Mouse (Mus musculus): Measurements from ENCODE around the gene C1qtnf4. TPM values are rescaled to one million over a fixed set of nuclear protein-coding genes. Genes with fewer than 3 reads are reported as not detected.

The C1qtnf4 gene
- total and polyA plus RNA-seq, 3 experiments = not detected

GRCm38 (mm10) chr2:90875239-90875638 is 10.4 kb upstream of the C1qtnf4 start:
- Histone ChIP-seq H3K27me3 (ENCODE audit: control insufficient read depth in 1 of 2, insufficient read depth in 2 of 2, low read length in 2 of 2) (no peaks in the 10 kb centered on the region), H3K79me2 (ENCODE audit: control insufficient read depth, insufficient read depth, low read length, poor library complexity) (no peaks in the 10 kb centered on the region), H3K9me3 (replicated peaks; ENCODE audit: insufficient read depth, low read length) (no peaks in the 10 kb centered on the region), H3K9ac (ENCODE audit: control insufficient read depth, low read depth, low read length, poor library complexity, severe bottlenecking) (no peak overlapping the region), H3K36me3 (ENCODE audit: control insufficient read depth in 1 of 2, insufficient read depth in 2 of 2, low read length in 2 of 2) (peaks cover 0 to 30% of the 10 kb centered on the region in 2 experiments; a peak in 2 of 4 replicates), H3K4me1 (ENCODE audit: control insufficient read depth in 1 of 2, insufficient read depth in 2 of 2, low read length in 2 of 2) (peaks cover 23 to 48% of the 10 kb centered on the region in 2 experiments), H3K27ac (ENCODE audit: control insufficient read depth, low read depth, low read length) (no peak overlapping the region), H3K4me3 (ENCODE audit: control insufficient read depth in 1 of 2, insufficient read depth in 1 of 2, low read depth in 2 of 2, low read length in 2 of 2) (no peak overlapping the region)
- no peak for TF ChIP-seq TAL1 (IDR thresholded peaks at IDR 0.05; ENCODE audit: low read length)
- TF ChIP-seq SIN3A (IDR thresholded peaks at IDR 0.05; ENCODE audit: low read length) = no peak
- no peak for TF ChIP-seq CTCF (IDR thresholded peaks at IDR 0.05 in 2 of 3, conservative IDR thresholded peaks at IDR 0.05 in 1 of 3; ENCODE audit: control insufficient read depth in 1 of 3, insufficient read depth in 1 of 3, low read depth in 2 of 3, low read length in 3 of 3, poor library complexity in 1 of 3, severe bottlenecking in 1 of 3)
- TF ChIP-seq GATA1 (IDR thresholded peaks at IDR 0.05; ENCODE audit: low read depth, low read length) = no peak
- TF ChIP-seq TCF12 (IDR thresholded peaks at IDR 0.05; ENCODE audit: low read depth, low read length) = no peak
- no peak for TF ChIP-seq POLR2AphosphoS2 (IDR thresholded peaks at IDR 0.05; ENCODE audit: low read length)
- no peak for TF ChIP-seq KAT2A (conservative IDR thresholded peaks at IDR 0.05; ENCODE audit: low read depth, low read length)
- TF ChIP-seq BHLHE40 (IDR thresholded peaks at IDR 0.05; ENCODE audit: borderline replicate concordance, low read depth, low read length) = peak; percentile 73; the same call in 1 of the 2 replicates
- no peak for TF ChIP-seq USF1 (IDR thresholded peaks at IDR 0.05; ENCODE audit: low read depth, low read length)
- TF ChIP-seq TBP (IDR thresholded peaks at IDR 0.05; ENCODE audit: low read depth, low read length) = no peak
- TF ChIP-seq MAX (IDR thresholded peaks at IDR 0.05; ENCODE audit: low read length) = peak; percentile 43; the same call in 1 of the 2 replicates
- TF ChIP-seq MXI1 (IDR thresholded peaks at IDR 0.05; ENCODE audit: low read depth, low read length) = peak; percentile 45; the same call in 1 of the 2 replicates
- TF ChIP-seq USF2 (IDR thresholded peaks at IDR 0.05; ENCODE audit: borderline replicate concordance in 1 of 2, insufficient read depth in 1 of 2, low read depth in 1 of 2, low read length in 2 of 2) = no peak
- TF ChIP-seq RAD21 (IDR thresholded peaks at IDR 0.05; ENCODE audit: low read depth, low read length) = no peak
- no peak for TF ChIP-seq NELFE (IDR thresholded peaks at IDR 0.05; ENCODE audit: low read depth, low read length)
- TF ChIP-seq ZKSCAN1 (IDR thresholded peaks at IDR 0.05; ENCODE audit: low read depth, low read length) = no peak
- no peak for TF ChIP-seq MYB (IDR thresholded peaks at IDR 0.05; ENCODE audit: low read depth, low read length)
- no peak for TF ChIP-seq ZMIZ1 (IDR thresholded peaks at IDR 0.05; ENCODE audit: low read depth, low read length)
- DNase-seq (ENCODE audit: low read depth, low spot score) = no peak

DNA sequence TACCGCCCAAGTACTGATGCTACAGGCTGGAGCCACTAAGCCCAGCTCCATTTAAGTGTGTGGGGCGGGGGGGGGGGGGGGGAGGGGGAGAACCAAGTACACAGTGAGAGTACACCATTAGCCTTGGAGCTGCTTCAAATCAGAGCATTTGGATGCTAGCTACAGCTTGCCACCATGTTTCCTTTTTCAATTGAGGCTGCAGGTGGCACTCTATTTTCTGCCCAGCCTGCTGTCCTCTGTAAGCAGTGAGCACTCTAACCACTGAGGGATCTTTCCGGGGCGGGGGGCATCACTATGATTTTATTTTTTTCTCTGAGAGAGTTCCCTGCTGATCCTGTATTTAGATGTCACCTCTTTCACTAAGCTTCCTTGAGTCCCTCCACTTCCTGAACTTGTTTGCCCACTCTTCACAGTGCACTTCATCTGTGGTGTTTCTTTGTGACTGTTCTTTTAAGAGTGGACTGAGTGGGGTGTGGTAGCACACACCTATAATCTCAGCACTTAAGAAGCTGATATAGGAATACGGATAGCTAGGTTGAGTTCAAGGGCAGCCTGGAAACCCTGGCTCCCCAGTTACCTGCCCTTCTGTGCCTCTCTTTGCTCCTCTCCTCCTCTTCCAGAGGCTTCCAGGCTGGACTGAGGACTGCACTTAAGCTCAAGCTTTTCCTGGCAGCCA is 7.9 kb upstream of the C1qtnf4 start:
- Histone ChIP-seq H3K36me3 (ENCODE audit: control insufficient read depth in 1 of 2, insufficient read depth in 2 of 2, low read length in 2 of 2) (peaks cover 0 to 20% of the 10 kb centered on the region in 2 experiments; a peak in 2 of 4 replicates), H3K27ac (ENCODE audit: control insufficient read depth, low read depth, low read length) (no peak overlapping the region), H3K4me3 (ENCODE audit: control insufficient read depth in 1 of 2, insufficient read depth in 1 of 2, low read depth in 2 of 2, low read length in 2 of 2) (no peak overlapping the region), H3K9me3 (replicated peaks; ENCODE audit: insufficient read depth, low read length) (no peaks in the 10 kb centered on the region), H3K79me2 (ENCODE audit: control insufficient read depth, insufficient read depth, low read length, poor library complexity) (no peaks in the 10 kb centered on the region), H3K4me1 (ENCODE audit: control insufficient read depth in 1 of 2, insufficient read depth in 2 of 2, low read length in 2 of 2) (peaks cover 9 to 37% of the 10 kb centered on the region in 2 experiments), H3K9ac (ENCODE audit: control insufficient read depth, low read depth, low read length, poor library complexity, severe bottlenecking) (no peak overlapping the region), H3K27me3 (ENCODE audit: control insufficient read depth in 1 of 2, insufficient read depth in 2 of 2, low read length in 2 of 2) (no peaks in the 10 kb centered on the region)
- no peak for DNase-seq (ENCODE audit: low read depth, low spot score)
- TF ChIP-seq CHD1 (IDR thresholded peaks at IDR 0.05; ENCODE audit: low read depth, low read length) (no peak), SMC3 (IDR thresholded peaks at IDR 0.05; ENCODE audit: low read depth, low read length) (no peak), RAD21 (IDR thresholded peaks at IDR 0.05; ENCODE audit: low read depth, low read length) (no peak), NELFE (IDR thresholded peaks at IDR 0.05; ENCODE audit: low read depth, low read length) (no peak), E2F4 (IDR thresholded peaks at IDR 0.05; ENCODE audit: borderline replicate concordance, low read depth, low read length) (no peak), HCFC1 (IDR thresholded peaks at IDR 0.05; ENCODE audit: low read depth, low read length) (no peak), MYC (IDR thresholded peaks at IDR 0.05; ENCODE audit: low read depth, low read length) (no peak), POLR2AphosphoS2 (IDR thresholded peaks at IDR 0.05; ENCODE audit: low read length) (no peak), ETS1 (IDR thresholded peaks at IDR 0.05; ENCODE audit: low read depth, low read length) (no peak), TCF12 (IDR thresholded peaks at IDR 0.05; ENCODE audit: low read depth, low read length) (no peak), KAT2A (conservative IDR thresholded peaks at IDR 0.05; ENCODE audit: low read depth, low read length) (no peak), TBP (IDR thresholded peaks at IDR 0.05; ENCODE audit: low read depth, low read length) (no peak)

Data from MEL (cell line).